24 mouse cellular contexts compared by ENCODE assay signal in the genomic region with DNA sequence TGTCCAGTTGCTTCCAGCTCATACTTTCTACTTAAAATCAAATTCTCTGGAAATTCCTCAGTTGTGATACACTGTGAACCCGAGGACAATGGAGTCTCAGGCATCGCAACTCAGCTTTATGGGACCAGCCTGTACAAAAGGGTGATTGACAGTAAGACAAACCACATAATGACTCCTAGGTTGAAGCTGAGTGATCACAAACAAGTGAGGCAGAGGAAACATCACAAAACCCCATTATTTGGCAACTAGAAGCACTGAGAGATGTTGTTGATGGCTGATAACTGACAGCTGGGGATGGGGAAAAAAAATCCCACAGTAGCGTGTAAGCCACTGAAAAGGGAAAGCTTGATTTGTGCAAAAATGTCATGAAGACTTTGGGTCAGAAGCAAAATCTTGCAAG.
DNase-seq lines count a peak whose midpoint lies in the region; ATAC-seq lines count a peak whose summit lies in the region.
"Had no signal": no experiment of that assay in that cellular context is flagged by ENCODE, and none has a peak within 500 bp of the region (broad histone marks: within the 10 kb centered on the region; RNA-seq: fewer than 3 reads in every experiment).

No protein-coding gene starts in this region.

- H3K4me2 ChIP-seq in embryonic facial prominence, embryonic 11.5 days (ENCODE audit: low read depth, low read length) = no peak overlapping the region
- H3K4me2 ChIP-seq in lung, embryonic 16.5 days (ENCODE audit: low read depth, low read length) = no peak overlapping the region
- H3K4me2 ChIP-seq: embryonic facial prominence, embryonic 12.5 days; hindbrain, embryonic 15.5 days; liver, embryonic 11.5 days had no signal

- ATAC-seq in embryonic facial prominence, embryonic 11.5 days (replicated peaks; ENCODE audit: insufficient number of reproducible peaks, low FRiP score, low TSS enrichment, low read depth) = peak; percentile 76; the same call in 1 of the 2 replicates
- peak; percentile 62 for ATAC-seq in lung, embryonic 16.5 days (ENCODE audit: low read depth)
- ATAC-seq: activated CD4-positive, CD25-positive, alpha-beta regulatory T cell, adult 4 months; Patski had no signal

- H3K4me3 ChIP-seq in embryonic facial prominence, embryonic 11.5 days (ENCODE audit: low read depth, low read length) = no peak overlapping the region
- no peak overlapping the region for H3K4me3 ChIP-seq in embryonic facial prominence, embryonic 10.5 days
- H3K4me3 ChIP-seq in lung, embryonic 16.5 days (ENCODE audit: low read length) = no peak overlapping the region
- H3K4me3 ChIP-seq: embryonic facial prominence, embryonic 12.5 days; gastrocnemius, adult 2 months; heart, embryonic 10.5 days; hindbrain, embryonic 15.5 days had no signal

- no peaks in the 10 kb centered on the region for H3K9me3 ChIP-seq in embryonic facial prominence, embryonic 11.5 days (replicated peaks; ENCODE audit: control insufficient read depth, low read length)
- no peaks in the 10 kb centered on the region for H3K9me3 ChIP-seq in embryonic facial prominence, embryonic 10.5 days
- H3K9me3 ChIP-seq in lung, embryonic 16.5 days (ENCODE audit: control insufficient read depth, low read length) = no peaks in the 10 kb centered on the region
- H3K9me3 ChIP-seq: embryonic facial prominence, embryonic 12.5 days; heart, embryonic 10.5 days; hindbrain, embryonic 15.5 days had no signal

- no peaks in the 10 kb centered on the region for H3K27me3 ChIP-seq in embryonic facial prominence, embryonic 11.5 days (ENCODE audit: control insufficient read depth, insufficient read depth, low read length)
- H3K27me3 ChIP-seq in embryonic facial prominence, embryonic 10.5 days (replicated peaks; ENCODE audit: low read depth, poor library complexity, severe bottlenecking) = no peaks in the 10 kb centered on the region
- no peaks in the 10 kb centered on the region for H3K27me3 ChIP-seq in lung, embryonic 16.5 days (ENCODE audit: control insufficient read depth, insufficient read depth, low read depth, low read length)
- H3K27me3 ChIP-seq: embryonic facial prominence, embryonic 12.5 days; hindbrain, embryonic 15.5 days; Patski had no signal

- peak; percentile 28 for DNase-seq in embryonic facial prominence, embryonic 11.5 days (ENCODE audit: low spot score)
- no peak for DNase-seq in embryonic facial prominence, embryonic 10.5 days (ENCODE audit: low spot score)
- DNase-seq in lung, postnatal 36 days = no peak
- peak; percentile 9 for DNase-seq in embryo, embryonic 11 days
- peak; percentile 7 for DNase-seq in mesoderm, embryonic 11.5 days (ENCODE audit: low read depth, low spot score)
- DNase-seq in cerebellum, adult 11 months = no peak
- DNase-seq in layer of hippocampus, adult 9-11 months = no peak
- DNase-seq: adrenal gland, postnatal 14 days; cerebellum, adult 11-12 months; cerebellum, postnatal 14 days; gastrocnemius, adult 2 months; kidney, adult 2 months; kidney, postnatal 14 days; lung, adult 2 months; right cerebral cortex, postnatal 14 days; spleen, adult 18-20 months; thymus, postnatal 36 days had no signal

- 31% methylated on average over 3 of the region's 3 CpGs for WGBS in embryonic facial prominence, embryonic 11.5 days
- 32% methylated on average over 3 of the region's 3 CpGs for WGBS in embryonic facial prominence, embryonic 10.5 days
- WGBS in lung, embryonic 16.5 days = 43% methylated on average over 3 of the region's 3 CpGs

- no peaks in the 10 kb centered on the region for H3K4me1 ChIP-seq in embryonic facial prominence, embryonic 11.5 days (ENCODE audit: control insufficient read depth, insufficient read depth, low read length)
- H3K4me1 ChIP-seq in embryonic facial prominence, embryonic 10.5 days = peaks cover 11% of the 10 kb centered on the region; the same call in 1 of the 2 replicates
- H3K4me1 ChIP-seq in lung, embryonic 16.5 days (replicated peaks; ENCODE audit: control insufficient read depth, insufficient read depth, low read length) = no peaks in the 10 kb centered on the region
- H3K4me1 ChIP-seq: embryonic facial prominence, embryonic 12.5 days; heart, embryonic 10.5 days; hindbrain, embryonic 15.5 days had no signal

- no peaks in the 10 kb centered on the region for H3K36me3 ChIP-seq in embryonic facial prominence, embryonic 11.5 days (replicated peaks; ENCODE audit: control insufficient read depth, insufficient read depth, low read depth, low read length)
- H3K36me3 ChIP-seq in embryonic facial prominence, embryonic 10.5 days (replicated peaks) = no peaks in the 10 kb centered on the region
- H3K36me3 ChIP-seq in lung, embryonic 16.5 days (ENCODE audit: control insufficient read depth, insufficient read depth, low read length) = no peaks in the 10 kb centered on the region
- H3K36me3 ChIP-seq: embryonic facial prominence, embryonic 12.5 days; heart, embryonic 10.5 days; hindbrain, embryonic 15.5 days had no signal

- no peak overlapping the region for H3K9ac ChIP-seq in embryonic facial prominence, embryonic 11.5 days (replicated peaks; ENCODE audit: low read length)
- H3K9ac ChIP-seq in lung, embryonic 16.5 days (ENCODE audit: low read length) = no peak overlapping the region
- H3K9ac ChIP-seq: embryonic facial prominence, embryonic 12.5 days; hindbrain, embryonic 15.5 days had no signal

- no peak overlapping the region for H3K27ac ChIP-seq in embryonic facial prominence, embryonic 11.5 days (replicated peaks; ENCODE audit: low read depth, low read length)
- no peak overlapping the region for H3K27ac ChIP-seq in embryonic facial prominence, embryonic 10.5 days (replicated peaks)
- H3K27ac ChIP-seq in lung, embryonic 16.5 days (ENCODE audit: low read length) = no peak overlapping the region
- H3K27ac ChIP-seq: embryonic facial prominence, embryonic 12.5 days; gastrocnemius, adult 2 months; heart, embryonic 10.5 days; hindbrain, embryonic 15.5 days had no signal

Comparison
In these comparisons a context has a peak if more than half of its experiments do, and no peak if none do; other contexts are left out.
1. DNase-seq: peak in embryonic facial prominence, embryonic 11.5 days (single experiment), embryo, embryonic 11 days (single experiment) and mesoderm, embryonic 11.5 days (single experiment); none in embryonic facial prominence, embryonic 10.5 days (single experiment), lung, postnatal 36 days (single experiment), cerebellum, adult 11 months (single experiment) and layer of hippocampus, adult 9-11 months (single experiment).